In genomic region chr13:94158864-94159477, GRCm38 (mm10) we compare ENCODE assay signal across 12 mouse cellular contexts.
DNase-seq lines count a peak whose midpoint lies in the region; ATAC-seq and TF ChIP-seq lines count a peak whose summit lies in the region.
"Had no signal": no experiment of that assay in that cellular context is flagged by ENCODE, and none has a peak within 500 bp of the region (broad histone marks: within the 10 kb centered on the region; RNA-seq: fewer than 3 reads in every experiment).

No protein-coding gene starts in this region.

- H3K4me1 ChIP-seq in lung, embryonic 14.5 days (ENCODE audit: insufficient read depth): no peaks in the 10 kb centered on the region
- peaks cover 27% of the 10 kb centered on the region for H3K4me1 ChIP-seq in embryonic facial prominence, embryonic 12.5 days
- H3K4me1 ChIP-seq in limb, embryonic 15.5 days: peaks cover 17% of the 10 kb centered on the region

- intact Hi-C loops in heart, postnatal 25 days (cut with DNase I): no loop called here

- no peaks in the 10 kb centered on the region for H3K36me3 ChIP-seq in lung, embryonic 14.5 days (ENCODE audit: insufficient read depth)
- no peaks in the 10 kb centered on the region for H3K36me3 ChIP-seq in embryonic facial prominence, embryonic 12.5 days
- no peaks in the 10 kb centered on the region for H3K36me3 ChIP-seq in limb, embryonic 15.5 days

- no peaks in the 10 kb centered on the region for H3K27me3 ChIP-seq in lung, embryonic 14.5 days (ENCODE audit: insufficient read depth, low read length)
- H3K27me3 ChIP-seq in embryonic facial prominence, embryonic 12.5 days: no peaks in the 10 kb centered on the region
- no peaks in the 10 kb centered on the region for H3K27me3 ChIP-seq in limb, embryonic 15.5 days

- no peak overlapping the region for H3K4me3 ChIP-seq in lung, embryonic 14.5 days (ENCODE audit: low read depth, low read length)
- H3K4me3 ChIP-seq in embryonic facial prominence, embryonic 12.5 days: no peak overlapping the region
- H3K4me3 ChIP-seq in limb, embryonic 15.5 days: no peak overlapping the region
- H3K4me3 ChIP-seq: myocyte had no signal

- WGBS in lung, embryonic 14.5 days: 47% methylated on average over 6 of the region's 6 CpGs
- 25% methylated on average over 6 of the region's 6 CpGs for WGBS in embryonic facial prominence, embryonic 12.5 days
- 19% methylated on average over 6 of the region's 6 CpGs for WGBS in limb, embryonic 15.5 days

- H3K4me2 ChIP-seq in lung, embryonic 14.5 days: no peak overlapping the region
- no peak overlapping the region for H3K4me2 ChIP-seq in embryonic facial prominence, embryonic 12.5 days (replicated peaks)
- no peak overlapping the region for H3K4me2 ChIP-seq in limb, embryonic 15.5 days

- no peak overlapping the region; the same call in 1 of the 2 replicates for H3K9ac ChIP-seq in lung, embryonic 14.5 days
- H3K9ac ChIP-seq in embryonic facial prominence, embryonic 12.5 days: no peak overlapping the region
- H3K9ac ChIP-seq in limb, embryonic 15.5 days: no peak overlapping the region

- peak; percentile 38; the same call in 1 of the 2 replicates for ATAC-seq in lung, embryonic 14.5 days (ENCODE audit: insufficient read depth)
- ATAC-seq in embryonic facial prominence, embryonic 12.5 days (ENCODE audit: insufficient number of reproducible peaks, insufficient read depth, low FRiP score, low TSS enrichment): peak; percentile 65; the same call in 1 of the 2 replicates
- peak; percentile 71 for ATAC-seq in limb, embryonic 15.5 days (ENCODE audit: insufficient number of reproducible peaks, low FRiP score, low TSS enrichment, low read depth)

- no peak for TF ChIP-seq CTCF in lung, embryonic 14.5 days (IDR thresholded peaks at IDR 0.05; ENCODE audit: low read depth)

- no peaks in the 10 kb centered on the region for H3K9me3 ChIP-seq in lung, embryonic 14.5 days (ENCODE audit: low read depth, low read length)
- no peaks in the 10 kb centered on the region for H3K9me3 ChIP-seq in embryonic facial prominence, embryonic 12.5 days
- H3K9me3 ChIP-seq in limb, embryonic 15.5 days: no peaks in the 10 kb centered on the region

- peak; percentile 89 for DNase-seq in heart, adult 11 months
- no peak for DNase-seq in heart, postnatal 25 days (ENCODE audit: low spot score)
- no peak for DNase-seq in lung, embryonic 14.5 days
- no peak for DNase-seq in lung, postnatal 36 days
- DNase-seq in cerebellum, postnatal 36 days: no peak
- no peak for DNase-seq in cerebellum, adult 9-10 months
- DNase-seq: cerebellum, adult 11-12 months; right cerebral cortex, postnatal 25 days; thymus, postnatal 25 days had no signal

- H3K27ac ChIP-seq in lung, embryonic 14.5 days (ENCODE audit: low read depth): peak overlapping the region; percentile 67; the same call in 1 of the 2 replicates
- H3K27ac ChIP-seq in embryonic facial prominence, embryonic 12.5 days: peak overlapping the region; percentile 81
- peak overlapping the region; percentile 67 for H3K27ac ChIP-seq in limb, embryonic 15.5 days
